Mouse (Mus musculus) heart, embryonic 16.5 days (tissue): ENCODE measurements around the gene Gm21958. TPM values are rescaled to one million over a fixed set of nuclear protein-coding genes. Genes with fewer than 3 reads are reported as not detected.

ENCODE experiments used
- ATAC-seq: fragments of 200-750 bp; cut with Nextera tagmentation; replicated peaks from 2 replicates; pipeline ENCODE4 v1.8.0; 2017; ENCODE audit warnings: moderate number of reproducible peaks; ENCODE audit not compliant: insufficient read depth, low FRiP score; ENCODE audit errors: extremely low read depth
- H3K27ac ChIP-seq: fragments of 300-500 bp; sonication (generic); 2 replicates; pipeline ENCODE4 v1.5.1; 2014; ENCODE audit warnings: mild to moderate bottlenecking, low read length, control low read depth, moderate library complexity
- H3K27me3 ChIP-seq: fragments of 300-500 bp; sonication (generic); 2 replicates; pipeline ENCODE4 v1.6.1; 2014; ENCODE audit warnings: low read length, mixed read lengths; ENCODE audit not compliant: control insufficient read depth, insufficient read depth
- H3K36me3 ChIP-seq: fragments of 300-500 bp; sonication (generic); 2 replicates; pipeline ENCODE4 v1.6.1; 2014; ENCODE audit not compliant: control insufficient read depth, insufficient read depth
- H3K4me1 ChIP-seq: fragments of 300-500 bp; sonication (generic); 2 replicates; pipeline ENCODE4 v1.6.1; 2014; ENCODE audit warnings: low read length, mixed read lengths; ENCODE audit not compliant: control insufficient read depth, insufficient read depth
- H3K4me2 ChIP-seq: fragments of 300-500 bp; sonication (generic); 2 replicates; pipeline ENCODE4 v1.6.1; 2014; ENCODE audit warnings: low read depth, mild to moderate bottlenecking, control low read depth, low read length
- H3K4me3 ChIP-seq: fragments of 300-500 bp; sonication (generic); 2 replicates; pipeline ENCODE4 v1.5.1; 2014; ENCODE audit warnings: mild to moderate bottlenecking, control low read depth, low read length
- H3K9ac ChIP-seq: fragments of 300-500 bp; sonication (generic); 2 replicates; pipeline ENCODE4 v1.6.1; 2014; ENCODE audit warnings: low read length, control low read depth
- H3K9me3 ChIP-seq: fragments of 300-500 bp; sonication (generic); replicated peaks from 2 replicates; pipeline ENCODE4 v1.6.1; 2016; ENCODE audit warnings: low read length; ENCODE audit not compliant: control insufficient read depth
- WGBS: fragments of 180-500 bp; shearing (Covaris S2); extraction: QIAGEN DNeasy Blood & Tissue Kit; methylation state at CpG from one replicate; pipeline ENCODE4 v1.1.7; 2014; 5-methylcytosine and 5-hydroxymethylcytosine counted together
- polyA plus RNA-seq: library from polyadenylated mRNA; unstranded; fragments of >200 nt; fragmentation: Nextera tagmentation; extraction: Ambion mirVana; gene quantifications from 2 replicates; pipeline ENCODE4 v1.2.1, GENCODE M21; 2015

Gm21958 gene
- polyA plus RNA-seq, 1 experiment from 2014 or later: not detected

DNA sequence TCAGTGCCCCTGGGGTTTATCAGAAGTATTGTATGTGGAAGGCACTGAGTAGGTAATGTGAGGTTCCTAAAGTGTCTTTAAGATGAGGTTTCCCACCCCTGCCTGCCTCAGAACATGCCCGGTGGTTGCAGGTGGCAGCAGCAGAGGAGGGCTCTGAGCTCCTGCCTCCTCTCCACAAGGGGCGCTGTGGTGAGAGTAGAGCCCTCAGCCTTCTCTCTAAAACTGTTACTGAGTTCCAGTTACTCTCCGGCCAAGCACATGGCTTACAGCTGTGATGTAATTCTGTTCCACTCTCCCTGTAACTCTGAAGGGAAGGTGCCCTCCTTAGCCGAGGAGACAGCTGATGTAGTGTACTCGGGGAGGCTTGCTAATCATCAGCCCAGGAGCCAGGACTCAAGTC is 31.6 kb upstream of the Gm21958 start:
- Histone ChIP-seq H3K9me3 (0 out of 2 replicates have a peak, but pooled peaks cover 2% of the 10 kb centered on the region), H3K4me3 (no peak overlapping the region), H3K36me3 (peaks cover 92% of the 10 kb centered on the region), H3K27ac (no peak overlapping the region), H3K4me2 (no peak overlapping the region), H3K27me3 (no peaks in the 10 kb centered on the region), H3K9ac (no peak overlapping the region), H3K4me1 (no peaks in the 10 kb centered on the region)
- 61% methylated on average over 5 of the region's 5 CpGs for WGBS
- no peak for ATAC-seq

DNA sequence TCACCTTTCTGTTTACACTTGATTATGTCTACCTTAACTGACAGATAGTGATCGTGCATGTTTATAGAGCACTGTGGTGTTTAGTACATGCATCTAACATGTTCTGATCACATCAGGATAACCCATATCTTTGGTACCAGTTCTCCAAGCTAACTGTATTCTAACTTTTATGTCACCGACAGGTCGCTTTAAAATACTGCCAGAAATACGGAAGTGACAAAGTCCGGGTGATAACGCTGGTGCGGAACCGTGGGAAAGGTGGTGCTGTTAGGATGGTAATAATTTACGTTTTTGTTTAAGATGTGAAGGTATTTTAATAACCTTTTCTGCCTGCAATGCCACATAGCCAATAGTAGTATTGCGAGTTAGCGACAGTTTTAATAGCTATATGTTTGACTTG is 27.8 kb upstream of the Gm21958 start:
- Histone ChIP-seq H3K4me1 (no peaks in the 10 kb centered on the region), H3K4me2 (no peak overlapping the region), H3K27ac (no peak overlapping the region), H3K9ac (no peak overlapping the region), H3K4me3 (no peak overlapping the region), H3K27me3 (no peaks in the 10 kb centered on the region), H3K9me3 (0 out of 2 replicates have a peak, but pooled peaks cover 2% of the 10 kb centered on the region), H3K36me3 (peaks cover 65% of the 10 kb centered on the region)
- no peak for ATAC-seq
- WGBS: 96% methylated on average over 11 of the region's 11 CpGs

DNA sequence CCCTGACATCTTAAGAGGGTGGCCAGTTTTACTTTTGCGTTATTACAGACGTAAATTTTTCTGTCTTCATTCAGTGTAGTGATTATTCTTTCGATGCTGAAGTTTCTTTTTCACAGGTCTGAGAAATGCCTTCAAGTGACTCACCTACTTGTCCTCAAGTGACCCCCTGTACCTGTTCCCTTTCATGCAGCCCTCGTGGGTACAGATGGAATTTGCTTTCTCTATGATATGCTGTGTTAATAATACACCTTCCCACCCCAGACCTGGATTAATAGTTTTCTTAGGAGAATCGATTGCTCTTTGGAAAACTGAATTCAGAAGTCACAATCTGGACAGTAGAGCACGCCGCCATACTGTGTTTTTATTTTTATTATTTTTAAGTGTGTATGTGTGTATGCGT is 23.2 kb upstream of the Gm21958 start:
- ATAC-seq: no peak
- WGBS: 92% methylated on average over 8 of the region's 8 CpGs

DNA sequence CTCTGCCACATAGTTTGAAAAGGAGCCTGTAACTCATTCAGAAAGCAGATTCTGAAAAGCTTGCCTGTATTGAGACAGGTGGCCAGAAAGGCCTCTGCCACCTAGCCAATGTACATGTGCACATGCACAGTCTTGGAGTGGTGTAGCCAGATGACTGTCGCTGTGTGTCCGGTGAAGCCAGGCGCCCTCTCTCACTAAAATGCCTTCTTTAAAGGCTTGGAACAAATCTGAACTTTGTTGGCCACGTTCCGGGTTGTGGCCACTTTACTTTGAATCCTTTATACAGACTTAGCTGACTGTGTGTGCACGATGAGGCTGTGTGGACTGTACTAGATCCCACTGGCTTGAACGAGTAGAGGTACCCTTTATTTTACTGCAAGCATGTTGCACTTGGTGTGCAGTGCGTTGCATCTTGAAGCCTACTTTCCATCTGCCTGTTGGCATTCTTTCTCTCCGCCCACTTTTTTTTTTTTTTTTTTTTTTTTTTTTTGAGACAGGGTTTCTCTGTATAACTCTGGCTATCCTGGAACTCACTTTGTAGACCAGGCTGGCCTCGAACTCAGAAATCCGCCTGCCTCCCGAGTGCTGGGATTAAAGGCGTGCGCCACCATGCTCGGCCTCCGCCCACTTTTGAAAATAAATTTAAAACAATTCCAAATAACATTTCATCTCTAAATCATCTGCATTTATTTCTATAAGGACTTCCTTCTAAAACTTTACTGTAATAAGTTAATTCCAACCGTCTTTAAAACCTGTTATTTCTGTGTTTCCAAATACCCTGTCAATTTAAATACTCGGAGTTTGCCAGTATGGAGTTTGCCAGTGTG is 22.2 kb upstream of the Gm21958 start:
- Histone ChIP-seq H3K27ac (peak overlapping the region; percentile 99), H3K27me3 (no peaks in the 10 kb centered on the region), H3K4me2 (peak overlapping the region; percentile 86), H3K9ac (peak overlapping the region; percentile 98), H3K9me3 (no peaks in the 10 kb centered on the region), H3K4me1 (peaks cover 12% of the 10 kb centered on the region), H3K4me3 (peak overlapping the region; percentile 81), H3K36me3 (peaks cover 28% of the 10 kb centered on the region)
- ATAC-seq: no peak
- WGBS: 51% methylated on average over 18 of the region's 18 CpGs

More for the DNA sequence above, 23.2 kb upstream of the Gm21958 start:
- H3K9me3 ChIP-seq: 0 out of 2 replicates have a peak, but pooled peaks cover 2% of the 10 kb centered on the region
- H3K4me1 ChIP-seq: peaks cover 12% of the 10 kb centered on the region
- no peaks in the 10 kb centered on the region for H3K27me3 ChIP-seq
- no peak overlapping the region for H3K4me2 ChIP-seq
- no peak overlapping the region for H3K27ac ChIP-seq
- no peak overlapping the region for H3K9ac ChIP-seq
- no peak overlapping the region for H3K4me3 ChIP-seq
- peaks cover 31% of the 10 kb centered on the region for H3K36me3 ChIP-seq

DNA sequence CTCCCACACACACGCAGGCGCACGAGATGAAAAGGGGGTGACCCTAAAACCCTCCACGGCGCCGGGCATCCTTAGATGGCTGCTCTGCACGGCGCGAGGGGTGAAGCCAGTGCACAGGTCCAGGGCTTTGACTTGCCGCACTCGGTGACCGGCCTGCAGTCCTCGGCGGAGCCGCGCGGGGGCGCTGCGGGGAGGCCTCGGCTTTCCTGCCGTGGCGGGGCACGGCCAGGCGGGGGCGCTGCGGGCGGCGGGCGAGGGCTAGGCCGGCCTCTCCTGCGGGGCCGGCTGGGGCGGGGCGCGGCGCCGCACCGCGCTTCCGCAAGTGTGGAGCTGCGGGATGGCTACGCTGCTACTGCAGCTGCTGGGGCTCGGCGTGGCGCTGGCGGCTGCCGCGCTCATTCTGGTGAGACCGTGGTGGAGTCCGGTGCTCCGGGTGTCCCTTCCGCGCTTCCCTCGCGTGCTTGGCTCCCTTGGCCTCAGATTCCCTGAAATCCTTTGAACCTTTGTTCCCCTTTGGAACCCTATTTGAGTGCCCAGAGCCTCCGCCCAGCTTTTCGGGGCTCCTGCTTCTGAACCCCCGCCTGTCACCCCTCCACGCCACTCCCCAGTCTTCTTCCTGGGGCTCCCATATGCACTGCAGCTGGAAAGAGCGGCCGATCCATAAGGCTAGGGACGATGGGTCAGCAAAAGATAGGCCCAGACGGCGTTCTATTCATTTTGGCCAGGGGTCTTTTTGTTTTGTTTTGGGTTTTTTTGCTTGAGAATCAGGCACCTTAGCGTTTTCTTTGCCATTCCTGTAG is 21.3 kb upstream of the Gm21958 start, which contains the start of the genes Exosc8 and Alg5:
Gene Exosc8, minus strand, starts transcription at position 147 of the 800 bp plus-strand sequence.
Gene Alg5, plus strand, starts transcription at position 293 of the 800 bp plus-strand sequence.
- ATAC-seq: peak; percentile 88
- H3K36me3 ChIP-seq: peaks cover 28% of the 10 kb centered on the region
- under 1% methylated on average over 65 of the region's 65 CpGs for WGBS
- H3K27me3 ChIP-seq: no peaks in the 10 kb centered on the region
- H3K4me2 ChIP-seq: peak within 1 kb of the TSS; percentile 86
- peak within 1 kb of the TSS; percentile 98 for H3K9ac ChIP-seq
- peaks cover 12% of the 10 kb centered on the region for H3K4me1 ChIP-seq
- peak within 1 kb of the TSS; percentile 81 for H3K4me3 ChIP-seq
- peak within 1 kb of the TSS; percentile 99 for H3K27ac ChIP-seq
- H3K9me3 ChIP-seq: no peaks in the 10 kb centered on the region

DNA sequence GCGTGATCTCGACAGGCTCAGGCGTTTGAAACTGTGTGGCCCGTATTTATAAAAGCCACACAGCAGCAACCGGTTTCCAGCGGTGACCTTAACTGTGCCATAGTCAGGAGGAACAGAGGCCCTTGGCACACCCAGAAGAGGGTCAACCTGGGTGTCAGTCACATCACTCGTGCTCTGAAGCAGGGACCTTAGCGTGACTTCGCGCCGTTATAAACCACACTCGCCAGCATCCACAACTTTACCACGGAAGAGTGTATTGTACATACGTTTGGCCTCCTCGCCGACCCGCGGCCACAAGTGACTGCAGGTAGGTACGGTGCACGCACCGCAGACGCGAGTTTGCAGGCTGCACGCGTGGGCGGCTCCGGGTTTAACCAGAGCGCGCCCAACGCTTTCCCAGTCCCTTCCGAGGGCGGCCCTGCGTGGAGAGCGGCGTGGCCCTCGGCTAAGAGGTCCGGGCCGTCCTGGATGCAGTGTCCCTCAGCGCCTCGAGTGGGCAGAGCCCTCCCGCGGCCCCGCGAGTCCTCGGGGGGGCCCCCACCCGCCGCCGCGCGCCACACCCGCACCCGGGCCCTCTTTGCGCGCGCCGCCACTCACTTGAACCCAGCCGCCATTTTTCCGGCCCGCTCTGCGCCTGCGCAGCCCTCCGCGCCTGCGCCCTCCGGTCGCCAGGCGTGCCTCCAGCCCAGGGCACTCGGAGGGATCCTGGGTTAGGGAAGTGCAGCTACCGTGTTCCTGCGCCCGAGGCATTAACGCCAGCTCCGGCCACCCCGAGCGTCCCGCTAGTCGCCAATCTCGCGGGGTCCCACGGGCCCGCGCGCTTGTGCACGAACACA is 20.5 kb upstream of the Gm21958 start:
- Histone ChIP-seq H3K27me3 (no peaks in the 10 kb centered on the region), H3K4me3 (peak overlapping the region; percentile 81), H3K27ac (peak overlapping the region; percentile 99), H3K9ac (peak overlapping the region; percentile 98), H3K4me1 (peaks cover 12% of the 10 kb centered on the region), H3K36me3 (peaks cover 32% of the 10 kb centered on the region), H3K4me2 (peak overlapping the region; percentile 86), H3K9me3 (no peaks in the 10 kb centered on the region)
- WGBS: under 1% methylated on average over 82 of the region's 84 CpGs
- ATAC-seq: peak; percentile 94

DNA sequence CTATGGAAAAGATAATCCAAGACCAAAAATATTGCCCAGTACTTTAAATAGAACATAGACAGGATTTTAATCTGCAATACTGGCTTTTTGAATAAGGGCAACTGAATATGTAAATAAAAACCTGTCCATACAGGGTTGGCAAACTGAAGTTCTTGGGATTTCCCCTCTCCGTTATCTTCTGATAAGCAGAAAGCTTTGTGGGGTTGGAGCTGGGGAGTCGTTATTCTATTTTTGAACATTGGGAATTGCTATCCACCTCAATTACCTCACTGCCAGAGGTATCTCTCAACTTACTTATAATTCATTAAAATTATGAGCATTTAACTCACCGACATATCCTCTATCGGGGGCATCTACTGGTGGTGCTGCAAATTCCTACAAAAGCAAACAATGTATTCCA is 18.2 kb upstream of the Gm21958 start:
- WGBS: 62% methylated on average over 4 of the region's 4 CpGs
- Histone ChIP-seq H3K4me1 (peaks cover 12% of the 10 kb centered on the region), H3K9ac (no peak overlapping the region), H3K27me3 (no peaks in the 10 kb centered on the region), H3K4me3 (no peak overlapping the region), H3K9me3 (no peaks in the 10 kb centered on the region), H3K4me2 (no peak overlapping the region), H3K36me3 (peaks cover 51% of the 10 kb centered on the region), H3K27ac (no peak overlapping the region)
- ATAC-seq: no peak

DNA sequence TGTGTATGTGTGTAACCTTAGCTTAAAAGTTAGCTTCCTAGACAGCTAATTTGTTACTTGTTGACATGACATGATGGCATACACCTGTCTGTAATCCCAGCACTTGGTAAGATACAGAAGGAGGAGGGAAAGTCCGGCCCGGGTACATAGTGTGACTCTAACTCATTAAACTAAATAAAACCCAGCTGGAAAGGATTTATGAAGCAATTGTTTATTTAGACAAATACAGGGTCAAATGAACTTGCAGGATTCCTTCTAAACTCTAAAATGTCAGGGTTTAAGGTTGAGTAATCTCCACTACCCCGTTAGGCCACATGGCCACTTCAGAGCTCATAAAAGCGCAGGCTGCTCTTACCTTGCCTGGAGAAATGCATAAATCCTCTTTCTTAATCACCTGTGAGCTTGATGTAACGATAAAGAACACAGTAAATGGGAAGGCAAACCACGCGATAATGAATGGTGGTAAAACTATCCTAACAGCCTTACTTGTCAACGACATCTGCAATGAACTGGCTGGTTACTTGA is 17.5 kb upstream of the Gm21958 start:
- 81% methylated on average over 8 of the region's 8 CpGs for WGBS
- ATAC-seq: no peak

More for the DNA sequence above, 17.5 kb upstream of the Gm21958 start:
- Histone ChIP-seq H3K27ac (no peak overlapping the region), H3K36me3 (peaks cover 56% of the 10 kb centered on the region), H3K4me2 (no peak overlapping the region), H3K4me3 (no peak overlapping the region), H3K9me3 (no peaks in the 10 kb centered on the region), H3K9ac (no peak overlapping the region), H3K27me3 (no peaks in the 10 kb centered on the region), H3K4me1 (peaks cover 12% of the 10 kb centered on the region)
